Mouse (Mus musculus): Measurements from ENCODE around the gene Flnb. TPM values are rescaled to one million over a fixed set of nuclear protein-coding genes. Genes with fewer than 3 reads are reported as not detected.

The Flnb gene
- polyA plus RNA-seq, 1 experiment from 2014 or later: 7.2 TPM

GRCm38 (mm10) chr14:7957049-7957448, 139.3 kb downstream of the Flnb start, which contains the start of gene Gm45521:
Gm45521 (plus strand) TSS chr14:7957288.
- no peak for ATAC-seq
- no peak for TF ChIP-seq CTCF (IDR thresholded peaks at IDR 0.05; ENCODE audit: low read depth)
- H3K4me1 ChIP-seq (replicated peaks; ENCODE audit: control insufficient read depth, insufficient read depth, low read length): peaks cover 3% of the 10 kb centered on the region
- H3K9ac ChIP-seq (ENCODE audit: low read depth, low read length): no peak within 1 kb of the TSS
- H3K27me3 ChIP-seq (replicated peaks; ENCODE audit: control insufficient read depth, insufficient read depth, low read length): no peaks in the 10 kb centered on the region
- H3K4me3 ChIP-seq (ENCODE audit: low read depth, low read length): no peak within 1 kb of the TSS
- 74% methylated on average over 9 of the region's 9 CpGs for WGBS
- H3K4me2 ChIP-seq (replicated peaks; ENCODE audit: low read depth): no peak within 1 kb of the TSS
- H3K9me3 ChIP-seq (ENCODE audit: control insufficient read depth): no peaks in the 10 kb centered on the region
- H3K27ac ChIP-seq (ENCODE audit: low read depth, low read length): no peak within 1 kb of the TSS
- H3K36me3 ChIP-seq (ENCODE audit: control insufficient read depth, insufficient read depth): 0 out of 2 replicates have a peak, but pooled peaks cover under 1% of the 10 kb centered on the region

DNA sequence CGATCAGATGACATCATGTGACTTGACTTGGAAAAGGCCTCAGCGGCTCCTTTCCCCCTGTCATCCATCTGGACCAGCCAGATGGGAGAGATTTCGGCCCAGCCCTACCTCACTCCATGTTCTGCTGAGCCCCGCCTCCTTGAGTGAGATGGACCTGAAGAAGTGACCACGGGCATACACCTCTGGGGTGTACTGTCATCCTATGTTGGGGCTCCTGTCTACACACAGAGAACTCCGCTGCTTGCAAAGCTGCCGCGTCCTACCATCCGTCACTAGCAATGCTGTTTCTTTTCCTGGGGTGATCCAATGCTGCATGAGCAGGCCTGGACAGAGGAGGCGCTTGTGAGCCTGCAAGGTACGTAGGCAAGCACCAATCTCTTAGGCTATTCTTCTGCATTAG, 142.9 kb downstream of the Flnb start:
- ATAC-seq: 0 out of 2 replicates have a peak, but pooled peaks have one; percentile 14
- Histone ChIP-seq H3K9me3 (ENCODE audit: control insufficient read depth) (no peaks in the 10 kb centered on the region), H3K27ac (ENCODE audit: low read depth, low read length) (no peak overlapping the region), H3K36me3 (ENCODE audit: control insufficient read depth, insufficient read depth) (no peaks in the 10 kb centered on the region), H3K4me2 (replicated peaks; ENCODE audit: low read depth) (no peak overlapping the region), H3K4me3 (ENCODE audit: low read depth, low read length) (no peak overlapping the region), H3K4me1 (replicated peaks; ENCODE audit: control insufficient read depth, insufficient read depth, low read length) (no peaks in the 10 kb centered on the region), H3K9ac (ENCODE audit: low read depth, low read length) (no peak overlapping the region), H3K27me3 (replicated peaks; ENCODE audit: control insufficient read depth, insufficient read depth, low read length) (no peaks in the 10 kb centered on the region)
- 71% methylated on average over 11 of the region's 11 CpGs for WGBS
- peak; percentile 69 for TF ChIP-seq CTCF (IDR thresholded peaks at IDR 0.05; ENCODE audit: low read depth)

DNA sequence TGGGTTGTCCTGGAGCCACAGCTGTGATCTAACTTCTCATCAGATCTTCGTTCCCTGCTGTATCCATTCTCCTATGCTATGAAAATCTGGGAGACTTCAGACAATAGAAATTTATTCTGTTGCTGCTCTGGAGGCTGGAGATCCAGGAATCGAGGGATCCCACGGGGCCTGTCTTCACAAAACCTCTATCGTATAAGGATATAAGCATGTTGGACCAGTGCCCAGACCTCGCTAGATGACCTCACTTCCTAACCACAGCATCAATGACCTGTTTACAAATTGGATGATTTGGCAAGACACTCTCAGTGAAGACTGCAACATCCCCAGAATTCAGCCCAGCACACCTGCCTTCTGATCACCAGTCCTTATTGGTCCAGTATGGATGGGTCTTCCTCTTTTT, 144.0 kb downstream of the Flnb start:
- H3K9me3 ChIP-seq (ENCODE audit: control insufficient read depth): no peaks in the 10 kb centered on the region
- no peak overlapping the region for H3K27ac ChIP-seq (ENCODE audit: low read depth, low read length)
- WGBS: 53% methylated on average over 5 of the region's 5 CpGs

DNA sequence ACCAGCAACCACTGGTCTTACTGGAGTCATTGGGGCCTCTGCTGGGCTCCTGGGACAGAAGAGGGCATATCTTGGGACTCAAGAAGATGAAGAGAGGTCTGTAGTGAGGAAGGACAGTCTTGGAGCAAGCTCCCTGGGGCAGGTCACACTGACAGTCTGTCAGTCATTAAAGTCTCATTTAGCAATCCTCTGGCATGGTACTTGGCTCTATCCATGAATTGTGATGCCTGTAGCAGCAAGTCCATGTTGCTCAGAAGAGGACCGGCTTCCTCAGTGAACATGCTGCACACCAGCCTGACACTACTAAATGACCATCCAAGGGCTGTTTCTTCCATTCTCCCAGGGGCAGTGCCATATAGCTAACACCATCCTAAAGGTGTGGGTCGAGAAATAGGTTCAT, 144.9 kb downstream of the Flnb start:
- 89% methylated on average over 2 of the region's 2 CpGs for WGBS
- no peak for TF ChIP-seq CTCF (IDR thresholded peaks at IDR 0.05; ENCODE audit: low read depth)
- Histone ChIP-seq H3K9ac (ENCODE audit: low read depth, low read length) (no peak overlapping the region), H3K4me1 (replicated peaks; ENCODE audit: control insufficient read depth, insufficient read depth, low read length) (no peaks in the 10 kb centered on the region), H3K27ac (ENCODE audit: low read depth, low read length) (no peak overlapping the region), H3K4me3 (ENCODE audit: low read depth, low read length) (no peak overlapping the region), H3K4me2 (replicated peaks; ENCODE audit: low read depth) (no peak overlapping the region), H3K9me3 (ENCODE audit: control insufficient read depth) (no peaks in the 10 kb centered on the region), H3K27me3 (replicated peaks; ENCODE audit: control insufficient read depth, insufficient read depth, low read length) (no peaks in the 10 kb centered on the region), H3K36me3 (ENCODE audit: control insufficient read depth, insufficient read depth) (no peaks in the 10 kb centered on the region)
- ATAC-seq: no peak

More for the DNA sequence above, 144.0 kb downstream of the Flnb start:
- TF ChIP-seq CTCF (IDR thresholded peaks at IDR 0.05; ENCODE audit: low read depth): no peak
- Histone ChIP-seq H3K4me2 (replicated peaks; ENCODE audit: low read depth) (no peak overlapping the region), H3K9ac (ENCODE audit: low read depth, low read length) (no peak overlapping the region), H3K27me3 (replicated peaks; ENCODE audit: control insufficient read depth, insufficient read depth, low read length) (no peaks in the 10 kb centered on the region), H3K36me3 (ENCODE audit: control insufficient read depth, insufficient read depth) (no peaks in the 10 kb centered on the region), H3K4me3 (ENCODE audit: low read depth, low read length) (no peak overlapping the region), H3K4me1 (replicated peaks; ENCODE audit: control insufficient read depth, insufficient read depth, low read length) (no peaks in the 10 kb centered on the region)
- ATAC-seq: no peak

DNA sequence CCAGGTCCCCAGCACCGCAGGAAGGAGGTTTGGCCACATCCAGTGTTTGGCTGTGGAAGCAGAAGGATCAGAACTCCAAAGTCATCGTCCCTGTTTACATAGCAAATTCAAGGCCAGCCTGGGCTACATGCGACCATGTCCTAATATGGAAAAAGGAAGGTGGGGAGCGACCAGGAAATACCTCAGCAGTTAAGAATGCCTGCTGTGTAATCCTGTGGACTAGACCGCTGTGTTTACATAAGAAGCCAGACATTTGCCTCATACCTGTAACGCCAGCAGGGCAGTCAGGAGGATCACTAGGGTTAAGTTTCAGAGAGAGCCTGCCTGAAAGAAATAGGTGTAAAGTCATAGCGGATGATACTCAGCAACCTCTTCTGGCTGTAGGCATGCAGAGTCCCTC, 145.4 kb downstream of the Flnb start:
- no peak for TF ChIP-seq CTCF (IDR thresholded peaks at IDR 0.05; ENCODE audit: low read depth)
- H3K4me1 ChIP-seq (replicated peaks; ENCODE audit: control insufficient read depth, insufficient read depth, low read length): no peaks in the 10 kb centered on the region
- no peak overlapping the region for H3K4me3 ChIP-seq (ENCODE audit: low read depth, low read length)
- no peaks in the 10 kb centered on the region for H3K9me3 ChIP-seq (ENCODE audit: control insufficient read depth)
- H3K27ac ChIP-seq (ENCODE audit: low read depth, low read length): no peak overlapping the region
- H3K9ac ChIP-seq (ENCODE audit: low read depth, low read length): no peak overlapping the region
- ATAC-seq: 0 out of 2 replicates have a peak, but pooled peaks have one; percentile 18
- H3K36me3 ChIP-seq (ENCODE audit: control insufficient read depth, insufficient read depth): no peaks in the 10 kb centered on the region
- no peaks in the 10 kb centered on the region for H3K27me3 ChIP-seq (replicated peaks; ENCODE audit: control insufficient read depth, insufficient read depth, low read length)
- 36% methylated on average over 7 of the region's 7 CpGs for WGBS
- no peak overlapping the region for H3K4me2 ChIP-seq (replicated peaks; ENCODE audit: low read depth)

DNA sequence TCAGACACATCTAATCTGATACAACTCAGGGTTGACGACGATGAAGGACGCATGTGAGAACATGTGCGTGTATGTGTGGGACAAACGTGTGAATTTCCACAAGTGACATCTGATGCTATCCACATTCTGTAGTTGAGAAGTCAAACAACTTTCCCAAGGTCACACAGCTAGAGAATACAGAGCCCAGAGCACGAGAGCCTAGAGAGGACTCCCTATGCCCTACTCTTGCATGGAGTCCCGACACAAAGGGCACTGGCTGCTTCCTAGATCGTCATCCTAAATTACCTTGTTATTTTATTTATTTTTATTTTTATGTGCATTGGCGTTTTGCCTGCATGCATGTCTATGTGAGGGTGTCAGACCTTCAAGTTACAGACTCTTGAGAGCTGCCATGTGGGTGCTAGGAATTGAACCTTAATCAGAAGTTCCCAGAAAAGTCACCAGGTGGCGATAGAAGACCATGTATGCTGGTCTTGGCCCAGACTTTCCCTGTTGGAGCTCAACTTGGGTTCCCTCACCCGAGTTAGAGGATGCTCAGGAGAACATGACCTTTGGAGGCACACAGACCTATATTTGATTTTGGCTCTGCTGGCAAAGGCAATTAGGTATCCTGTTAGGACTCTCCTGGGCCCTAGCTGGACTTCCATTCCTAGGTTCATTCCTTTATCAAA, 146.6 kb downstream of the Flnb start:
- Histone ChIP-seq H3K9ac (ENCODE audit: low read depth, low read length) (no peak overlapping the region), H3K4me3 (ENCODE audit: low read depth, low read length) (no peak overlapping the region), H3K4me2 (replicated peaks; ENCODE audit: low read depth) (no peak overlapping the region), H3K36me3 (ENCODE audit: control insufficient read depth, insufficient read depth) (no peaks in the 10 kb centered on the region), H3K9me3 (ENCODE audit: control insufficient read depth) (no peaks in the 10 kb centered on the region), H3K4me1 (replicated peaks; ENCODE audit: control insufficient read depth, insufficient read depth, low read length) (no peaks in the 10 kb centered on the region), H3K27ac (ENCODE audit: low read depth, low read length) (no peak overlapping the region), H3K27me3 (replicated peaks; ENCODE audit: control insufficient read depth, insufficient read depth, low read length) (no peaks in the 10 kb centered on the region)
- WGBS: 50% methylated on average over 11 of the region's 11 CpGs
- ATAC-seq: peak; percentile 55
- TF ChIP-seq CTCF (IDR thresholded peaks at IDR 0.05; ENCODE audit: low read depth): peak; percentile 94

Data from intestine, postnatal 0 days (tissue).